Mouse (Mus musculus): ENCODE measurements around the gene Arsg. TPM values are rescaled to one million over a fixed set of nuclear protein-coding genes. Genes with fewer than 3 reads are reported as not detected.
"Not testable (repeated sequence)": the region's sequence is repeated elsewhere in the genome, so short reads cannot be mapped to it uniquely, and the experiment has no call there.

Arsg gene
- polyA plus RNA-seq, 1 experiment from 2014 or later = 2.4 TPM

- DNase-seq (ENCODE audit: low spot score) = no peak
These were observed 5.0 kb upstream of the Arsg start for GRCm38 (mm10) chr11:109468133-109468532.

- peak; percentile 22 for DNase-seq (ENCODE audit: low spot score)
These were observed 3.0 kb upstream of the Arsg start for GRCm38 (mm10) chr11:109470170-109470569.

- DNase-seq (ENCODE audit: low spot score) = peak; percentile 71
These were observed 2.0 kb upstream of the Arsg start for GRCm38 (mm10) chr11:109470921-109471861.

GRCm38 (mm10) chr11:109472171-109472691 lies 943 bp upstream of the Arsg start:
- DNase-seq (ENCODE audit: low spot score) = peak; percentile 42

GRCm38 (mm10) chr11:109472821-109473170 lies 378 bp upstream of the Arsg start:
- no peak for DNase-seq (ENCODE audit: low spot score)

GRCm38 (mm10) chr11:109474086-109474742 lies 1.0 kb downstream of the Arsg start:
- no peak for DNase-seq (ENCODE audit: low spot score)

- DNase-seq (ENCODE audit: low spot score) = no peak
These were observed 1.7 kb downstream of the Arsg start for GRCm38 (mm10) chr11:109474836-109475235.

GRCm38 (mm10) chr11:109475717-109476116 lies 2.5 kb downstream of the Arsg start:
- DNase-seq (ENCODE audit: low spot score) = no peak

GRCm38 (mm10) chr11:109476241-109476640 lies 3.1 kb downstream of the Arsg start:
- DNase-seq (ENCODE audit: low spot score) = no peak

- DNase-seq (ENCODE audit: low spot score) = no peak
These were observed 3.5 kb downstream of the Arsg start for GRCm38 (mm10) chr11:109476653-109477052.

GRCm38 (mm10) chr11:109477606-109478380 lies 4.6 kb downstream of the Arsg start:
- DNase-seq (ENCODE audit: low spot score) = no peak

- DNase-seq (ENCODE audit: low spot score) = no peak
These were observed 6.6 kb downstream of the Arsg start for GRCm38 (mm10) chr11:109479575-109480285.

GRCm38 (mm10) chr11:109480440-109480839 lies 7.3 kb downstream of the Arsg start:
- DNase-seq (ENCODE audit: low spot score) = no peak

GRCm38 (mm10) chr11:109485398-109486045 lies 12.3 kb downstream of the Arsg start:
- no peak for DNase-seq (ENCODE audit: low spot score)

GRCm38 (mm10) chr11:109487111-109487510 lies 13.9 kb downstream of the Arsg start:
- no peak for DNase-seq (ENCODE audit: low spot score)

- no peak for DNase-seq (ENCODE audit: low spot score)
These were observed 15.0 kb downstream of the Arsg start for GRCm38 (mm10) chr11:109487991-109488684.

- no peak for DNase-seq (ENCODE audit: low spot score)
These were observed 16.6 kb downstream of the Arsg start for GRCm38 (mm10) chr11:109489763-109490162.

- DNase-seq (ENCODE audit: low spot score) = no peak
These were observed 18.7 kb downstream of the Arsg start for GRCm38 (mm10) chr11:109491844-109492243.

GRCm38 (mm10) chr11:109492847-109493464 lies 19.8 kb downstream of the Arsg start:
- not testable (repeated sequence) for DNase-seq (ENCODE audit: low spot score)

Measured in thymus, postnatal 0 days (tissue).